Mouse (Mus musculus) MEL (cell line): ENCODE measurements at regions not wholly inside any gene's neighbourhood (a gene's known extent, or its start where the extent isn't known, plus 50 kb on each side); places are given as distances from the start of the nearest gene placed in this dataset.

Source experiments
- CHD2 ChIP-seq: IDR thresholded peaks from 2 replicates; pipeline ENCODE4 v1.6.1; 2011; ENCODE audit warnings: low read length, improper control_type of control experiment
- CTCF ChIP-seq, 3 experiments: IDR thresholded peaks in 2 of 3; conservative IDR thresholded peaks in 1 of 3; 2 replicates each; pipeline ENCODE4 v1.5.1; 2011 to 2012; ENCODE audit warnings: low read length in 3 of 3, low read depth in 2 of 3, mild to moderate bottlenecking in 2 of 3, improper control_type of control experiment in 1 of 3, inconsistent platforms in 1 of 3, mixed read lengths in 1 of 3, moderate library complexity in 1 of 3; ENCODE audit not compliant: control insufficient read depth in 1 of 3, insufficient read depth in 1 of 3, poor library complexity in 1 of 3, severe bottlenecking in 1 of 3
- MYB ChIP-seq: IDR thresholded peaks from 2 replicates; pipeline ENCODE4 v1.6.1; 2011; ENCODE audit warnings: mild to moderate bottlenecking, low read depth, low read length, improper control_type of control experiment
- POLR2A ChIP-seq, 2 experiments: IDR thresholded peaks; 2 replicates each; pipeline ENCODE4 v1.6.1; 2011 to 2012; ENCODE audit warnings: low read length in 2 of 2, mild to moderate bottlenecking in 2 of 2, control low read depth in 1 of 2, improper control_type of control experiment in 1 of 2, low read depth in 1 of 2, moderate library complexity in 1 of 2; ENCODE audit not compliant: control insufficient read depth in 1 of 2, insufficient read depth in 1 of 2, poor library complexity in 1 of 2
- SMC3 ChIP-seq: IDR thresholded peaks from 2 replicates; pipeline ENCODE4 v1.6.1; 2011; ENCODE audit warnings: low read depth, low read length, improper control_type of control experiment

- TF ChIP-seq CTCF (IDR thresholded peaks at IDR 0.05 in 2 of 3, conservative IDR thresholded peaks at IDR 0.05 in 1 of 3; ENCODE audit: control insufficient read depth in 1 of 3, insufficient read depth in 1 of 3, low read depth in 2 of 3, low read length in 3 of 3, poor library complexity in 1 of 3, severe bottlenecking in 1 of 3): no peak
- TF ChIP-seq POLR2A (IDR thresholded peaks at IDR 0.05; ENCODE audit: control insufficient read depth in 1 of 2, insufficient read depth in 1 of 2, low read depth in 1 of 2, low read length in 2 of 2, poor library complexity in 1 of 2): no peak
- no peak for TF ChIP-seq CHD2
- TF ChIP-seq SMC3: no peak
- TF ChIP-seq MYB: no peak
Observed at GRCm38 (mm10) chr5:43138931-43139486, 94.0 kb upstream of the Cpeb2 start.
